Comparison of ENCODE assay signal across 8 mouse cellular contexts in the genomic region with DNA sequence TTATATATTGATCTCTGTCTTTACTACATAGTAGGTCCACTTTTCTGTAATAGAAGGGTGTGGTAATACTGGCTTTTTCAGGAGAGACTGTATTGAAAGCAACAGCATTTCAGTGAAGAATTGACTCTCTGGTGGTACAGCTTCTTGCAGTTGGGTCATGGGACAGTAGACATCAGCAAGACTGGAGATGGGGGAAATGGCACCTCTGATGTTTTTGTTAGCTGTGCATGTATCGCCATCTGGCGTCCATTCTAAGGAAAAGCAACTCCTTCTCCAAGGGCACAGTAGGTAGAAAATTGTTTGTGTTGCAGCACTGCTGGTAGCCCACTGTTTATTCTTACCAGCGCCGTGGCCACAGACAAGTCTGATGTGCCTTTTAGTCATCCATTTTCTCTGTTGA. TPM values are rescaled to one million over a fixed set of nuclear protein-coding genes. Genes with fewer than 3 reads are reported as not detected.
DNase-seq lines count a peak whose midpoint lies in the region; ATAC-seq and TF ChIP-seq lines count a peak whose summit lies in the region.

No protein-coding gene starts in this region.

- peak; percentile 66 to 69 for DNase-seq in B cell, adult 2 months
- DNase-seq in MN1 (ENCODE audit: low spot score): peak; percentile 81
- DNase-seq in cerebellum, adult 9-11 months: peak; percentile 69
- DNase-seq in frontal cortex, adult 2 months (ENCODE audit: extremely low spot score in 1 of 2, low spot score in 1 of 2): peak; percentile 9 to 65
- DNase-seq in kidney, adult 11 months: peak; percentile 15
- DNase-seq in stomach, postnatal 0 days (ENCODE audit: low spot score): peak; percentile 54

- H3K9ac ChIP-seq in limb, embryonic 12.5 days (replicated peaks): no peak overlapping the region
- no peak overlapping the region for H3K9ac ChIP-seq in midbrain, embryonic 16.5 days (ENCODE audit: low read depth, low read length)
- H3K9ac ChIP-seq in stomach, postnatal 0 days (ENCODE audit: low read length): no peak overlapping the region

- no peak for TF ChIP-seq EP300 in stomach, postnatal 0 days (optimal IDR thresholded peaks at IDR 0.05)

- H3K9me3 ChIP-seq in limb, embryonic 12.5 days: no peaks in the 10 kb centered on the region
- no peaks in the 10 kb centered on the region for H3K9me3 ChIP-seq in midbrain, embryonic 16.5 days (replicated peaks; ENCODE audit: control insufficient read depth, low read length, poor library complexity, severe bottlenecking)
- H3K9me3 ChIP-seq in stomach, postnatal 0 days (ENCODE audit: control insufficient read depth, low read length): no peaks in the 10 kb centered on the region

- 11% methylated on average over 4 of the region's 4 CpGs for WGBS in limb, embryonic 12.5 days
- WGBS in midbrain, embryonic 16.5 days: 7% methylated on average over 4 of the region's 4 CpGs
- under 1% methylated on average over 4 of the region's 4 CpGs for WGBS in stomach, postnatal 0 days

- no peaks in the 10 kb centered on the region for H3K27me3 ChIP-seq in limb, embryonic 12.5 days
- H3K27me3 ChIP-seq in midbrain, embryonic 16.5 days (ENCODE audit: control insufficient read depth, insufficient read depth, low read depth, low read length): no peaks in the 10 kb centered on the region
- no peaks in the 10 kb centered on the region for H3K27me3 ChIP-seq in stomach, postnatal 0 days (ENCODE audit: control insufficient read depth, insufficient read depth, low read length)

- no peak overlapping the region for H3K4me2 ChIP-seq in limb, embryonic 12.5 days
- no peak overlapping the region for H3K4me2 ChIP-seq in midbrain, embryonic 16.5 days (ENCODE audit: low read length)
- H3K4me2 ChIP-seq in stomach, postnatal 0 days (replicated peaks; ENCODE audit: low read depth): no peak overlapping the region

- H3K4me3 ChIP-seq in limb, embryonic 12.5 days (replicated peaks): no peak overlapping the region
- H3K4me3 ChIP-seq in midbrain, embryonic 16.5 days (ENCODE audit: low read depth, low read length): no peak overlapping the region
- H3K4me3 ChIP-seq in stomach, postnatal 0 days (ENCODE audit: low read depth, low read length): no peak overlapping the region

- ATAC-seq in limb, embryonic 12.5 days (ENCODE audit: insufficient number of reproducible peaks, insufficient read depth, low FRiP score, low TSS enrichment, low read depth): peak; percentile 52; the same call in 1 of the 2 replicates
- peak; percentile 80 for ATAC-seq in midbrain, embryonic 16.5 days
- peak; percentile 81 for ATAC-seq in stomach, postnatal 0 days (ENCODE audit: low FRiP score, low TSS enrichment)

- H3K27ac ChIP-seq in limb, embryonic 12.5 days: no peak overlapping the region
- no peak overlapping the region for H3K27ac ChIP-seq in midbrain, embryonic 16.5 days (ENCODE audit: low read length)
- no peak overlapping the region for H3K27ac ChIP-seq in stomach, postnatal 0 days (replicated peaks)

- TF ChIP-seq CTCF in stomach, postnatal 0 days (IDR thresholded peaks at IDR 0.05; ENCODE audit: low read depth): peak; percentile 95

- H3K36me3 ChIP-seq in limb, embryonic 12.5 days: no peaks in the 10 kb centered on the region
- no peaks in the 10 kb centered on the region for H3K36me3 ChIP-seq in midbrain, embryonic 16.5 days (ENCODE audit: control insufficient read depth, insufficient read depth, low read length)
- no peaks in the 10 kb centered on the region; the same call in 1 of the 2 replicates for H3K36me3 ChIP-seq in stomach, postnatal 0 days (ENCODE audit: control insufficient read depth, insufficient read depth, low read length)

- H3K4me1 ChIP-seq in limb, embryonic 12.5 days (replicated peaks): no peaks in the 10 kb centered on the region
- no peaks in the 10 kb centered on the region for H3K4me1 ChIP-seq in midbrain, embryonic 16.5 days (ENCODE audit: control insufficient read depth, insufficient read depth, low read length)
- H3K4me1 ChIP-seq in stomach, postnatal 0 days (replicated peaks; ENCODE audit: control insufficient read depth, insufficient read depth): no peaks in the 10 kb centered on the region

RNA-seq across cellular contexts. Expression of gene Rrm1, which starts 24.1 kb away (rescaled TPM):
- polyA plus RNA-seq in frontal cortex, adult 2 months (2012; rRNA removed): 12.6 and 16.6 TPM in 2 replicates
- polyA plus RNA-seq in limb, embryonic 12.5 days (2016; fragmentation: Nextera tagmentation; extraction: Ambion mirVana): 190 and 192 TPM in 2 replicates
- 38.5 and 42.8 TPM in 2 replicates for polyA plus RNA-seq in midbrain, embryonic 16.5 days (2015; fragmentation: Nextera tagmentation; extraction: Ambion mirVana)
- 31.2 and 35.7 TPM in 2 replicates for polyA plus RNA-seq in stomach, postnatal 0 days (2015; fragmentation: Nextera tagmentation; extraction: Ambion mirVana)

Comparison
In these comparisons a context has a peak if more than half of its experiments do, and no peak if none do; other contexts are left out.
1. DNase-seq: peak in every context shown above with its lines; median percentile 81 in MN1; 69 in cerebellum, adult 9-11 months; 68 in B cell, adult 2 months; 54 in stomach, postnatal 0 days; 37 in frontal cortex, adult 2 months; 15 in kidney, adult 11 months.